Mouse (Mus musculus) lung, embryonic 14.5 days (tissue): ENCODE measurements at regions not wholly inside any gene's neighbourhood (a gene's known extent, or its start where the extent isn't known, plus 50 kb on each side); places are given as distances from the start of the nearest gene placed in this dataset.

Experiments used
- ATAC-seq: fragments of 200-750 bp; cut with Nextera tagmentation; 2 replicates; pipeline ENCODE4 v1.8.0; 2017; ENCODE audit warnings: mild to moderate bottlenecking, moderate TSS enrichment, moderate library complexity; ENCODE audit not compliant: insufficient read depth
- DNase-seq: peaks from one replicate; pipeline ENCODE4 v3.0.0-alpha.2; 2015
- H3K27ac ChIP-seq: fragments of 300-500 bp; sonication (generic); 2 replicates; pipeline ENCODE4 v1.5.1; 2014; ENCODE audit warnings: low read depth, mild to moderate bottlenecking, moderate library complexity
- H3K27me3 ChIP-seq: fragments of 300-500 bp; sonication (generic); 2 replicates; pipeline ENCODE4 v1.6.1; 2014; ENCODE audit warnings: low read length, control low read depth; ENCODE audit not compliant: insufficient read depth
- H3K36me3 ChIP-seq: fragments of 300-500 bp; sonication (generic); 2 replicates; pipeline ENCODE4 v1.6.1; 2014; ENCODE audit warnings: control low read depth; ENCODE audit not compliant: insufficient read depth
- H3K4me1 ChIP-seq: fragments of 300-500 bp; sonication (generic); 2 replicates; pipeline ENCODE4 v1.6.1; 2014; ENCODE audit warnings: antibody characterized with exemption, control low read depth; ENCODE audit not compliant: insufficient read depth
- H3K4me2 ChIP-seq: fragments of 300-500 bp; sonication (generic); 2 replicates; pipeline ENCODE4 v1.6.1; 2014; ENCODE audit warnings: mild to moderate bottlenecking
- H3K4me3 ChIP-seq: fragments of 300-500 bp; sonication (generic); 2 replicates; pipeline ENCODE4 v1.5.1; 2014; ENCODE audit warnings: low read depth, low read length
- H3K9ac ChIP-seq: fragments of 300-500 bp; sonication (generic); 2 replicates; pipeline ENCODE4 v1.6.1; 2014
- H3K9me3 ChIP-seq: fragments of 300-500 bp; sonication (generic); 2 replicates; pipeline ENCODE4 v1.6.1; 2016; ENCODE audit warnings: low read depth, low read length, control low read depth
- CTCF ChIP-seq: IDR thresholded peaks from 2 replicates; pipeline ENCODE4 v1.5.1; 2016; ENCODE audit warnings: antibody characterized with exemption, low read depth
- WGBS: fragments of 180-500 bp; shearing (Covaris S2); extraction: QIAGEN DNeasy Blood & Tissue Kit; methylation state at CpG from one replicate; pipeline ENCODE4 v1.1.7; 2014; 5-methylcytosine and 5-hydroxymethylcytosine counted together

DNA sequence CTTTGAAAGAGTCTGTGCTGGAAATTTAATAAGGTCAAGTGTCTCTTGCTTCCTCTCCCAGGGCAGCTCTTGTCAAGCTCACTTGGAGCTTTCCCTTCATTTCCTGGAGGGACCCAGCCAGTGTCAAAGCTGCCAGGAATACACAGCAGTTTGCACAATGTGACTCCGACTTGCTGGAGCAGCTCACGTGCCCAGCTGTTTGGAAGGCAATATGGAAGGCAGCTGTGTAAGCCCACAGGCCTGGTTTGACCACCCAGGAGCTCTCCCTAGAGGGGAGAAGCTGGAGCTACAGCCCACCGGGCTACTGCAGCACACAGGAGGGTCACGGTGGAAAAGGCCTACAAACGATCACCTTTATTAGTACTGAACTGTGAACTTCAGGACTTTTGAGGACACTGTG, 669.8 kb downstream of the Slc22a22 start:
- TF ChIP-seq CTCF, result peak; percentile 28
- WGBS, result 41% methylated on average over 5 of the region's 5 CpGs
- H3K36me3 ChIP-seq, result no peaks in the 10 kb centered on the region
- DNase-seq (peak; percentile 66), ATAC-seq (peak; percentile 88; the same call in 1 of the 2 replicates)
- H3K9me3 ChIP-seq, result no peaks in the 10 kb centered on the region
- no peak overlapping the region for H3K27ac ChIP-seq
- H3K27me3 ChIP-seq, result no peaks in the 10 kb centered on the region
- H3K4me3 ChIP-seq, result no peak overlapping the region
- no peak overlapping the region for H3K9ac ChIP-seq
- H3K4me1 ChIP-seq, result no peaks in the 10 kb centered on the region
- no peak overlapping the region for H3K4me2 ChIP-seq

DNA sequence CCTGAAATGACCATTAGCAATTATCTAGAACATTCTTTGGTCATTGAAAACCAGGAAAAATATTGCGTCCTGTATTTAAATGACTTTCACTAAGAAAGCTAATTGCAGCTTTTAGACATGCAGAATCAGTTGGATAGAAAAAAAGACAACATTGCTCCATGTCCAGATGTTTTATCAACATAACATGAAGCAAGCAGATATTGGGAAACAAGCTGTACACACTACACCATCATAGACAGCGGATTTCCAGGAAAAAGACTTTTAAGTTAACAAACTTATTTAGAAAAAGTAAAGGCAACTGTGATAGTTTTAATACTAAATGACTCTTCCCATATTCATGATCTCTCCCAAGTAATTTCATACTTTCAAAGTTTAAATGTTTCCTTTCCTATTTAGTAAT, 675.5 kb downstream of the Slc22a22 start:
- DNase-seq (no peak), ATAC-seq (no peak)
- TF ChIP-seq CTCF, result no peak
- Histone ChIP-seq H3K4me1 (no peaks in the 10 kb centered on the region), H3K27me3 (no peaks in the 10 kb centered on the region), H3K4me2 (no peak overlapping the region), H3K9me3 (no peaks in the 10 kb centered on the region), H3K4me3 (no peak overlapping the region), H3K36me3 (no peaks in the 10 kb centered on the region), H3K27ac (no peak overlapping the region), H3K9ac (no peak overlapping the region)
- WGBS, result 95% methylated on average over 2 of the region's 2 CpGs

GRCm38 (mm10) chr15:56775431-56775830, 702.0 kb downstream of the Slc22a22 start:
- Histone ChIP-seq H3K4me1 (no peaks in the 10 kb centered on the region), H3K27ac (no peak overlapping the region), H3K9me3 (no peaks in the 10 kb centered on the region), H3K9ac (no peak overlapping the region), H3K27me3 (no peaks in the 10 kb centered on the region), H3K4me2 (no peak overlapping the region), H3K4me3 (no peak overlapping the region), H3K36me3 (no peaks in the 10 kb centered on the region)
- no peak for TF ChIP-seq CTCF
- no peak for DNase-seq
- 62% methylated on average over 5 of the region's 5 CpGs for WGBS
- no peak for ATAC-seq

GRCm38 (mm10) chr15:56774648-56775393, 702.6 kb downstream of the Slc22a22 start:
- Histone ChIP-seq H3K4me3 (no peak overlapping the region), H3K4me2 (no peak overlapping the region), H3K27ac (no peak overlapping the region; the same call in 1 of the 2 replicates), H3K9ac (no peak overlapping the region), H3K27me3 (no peaks in the 10 kb centered on the region), H3K4me1 (no peaks in the 10 kb centered on the region), H3K9me3 (no peaks in the 10 kb centered on the region), H3K36me3 (no peaks in the 10 kb centered on the region)
- DNase-seq (peak; percentile 59), ATAC-seq (peak; percentile 82)
- 25% methylated on average over 9 of the region's 9 CpGs for WGBS
- no peak for TF ChIP-seq CTCF

GRCm38 (mm10) chr15:56766356-56766755, 711.1 kb downstream of the Slc22a22 start:
- WGBS, result 49% methylated on average over 6 of the region's 6 CpGs
- H3K9me3 ChIP-seq, result no peaks in the 10 kb centered on the region
- no peak overlapping the region for H3K4me2 ChIP-seq
- H3K27me3 ChIP-seq, result no peaks in the 10 kb centered on the region
- DNase-seq (no peak), ATAC-seq (no peak)
- H3K27ac ChIP-seq, result no peak overlapping the region
- H3K9ac ChIP-seq, result no peak overlapping the region
- no peak overlapping the region for H3K4me3 ChIP-seq
- no peaks in the 10 kb centered on the region for H3K4me1 ChIP-seq
- TF ChIP-seq CTCF, result no peak
- H3K36me3 ChIP-seq, result no peaks in the 10 kb centered on the region

DNA sequence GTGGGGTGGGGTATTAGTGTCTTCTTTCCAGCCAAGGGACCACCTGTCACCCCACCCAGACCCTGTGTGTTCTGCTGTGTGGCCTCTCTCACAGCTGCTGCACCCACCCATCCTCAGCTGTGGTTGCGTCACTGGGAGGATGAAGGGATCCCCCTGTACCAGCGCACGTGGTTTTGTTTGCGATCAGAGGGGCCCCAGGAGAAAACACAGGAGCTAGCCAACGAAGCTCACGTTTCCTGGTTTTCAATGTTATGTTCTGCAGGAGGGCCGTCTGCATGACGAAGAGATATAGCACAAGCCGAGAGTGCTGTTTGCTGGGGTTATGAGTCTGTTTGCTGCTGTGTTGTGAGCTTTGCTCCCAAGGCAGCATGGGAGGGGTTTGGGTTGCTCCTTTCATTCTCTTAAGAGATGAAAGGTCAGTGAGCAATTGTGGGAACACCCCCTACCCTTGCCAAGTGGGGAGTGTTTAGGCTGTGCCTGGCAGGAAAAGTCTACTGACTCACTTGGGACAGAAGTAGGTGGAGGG, 712.4 kb downstream of the Slc22a22 start:
- Histone ChIP-seq H3K9ac (no peak overlapping the region), H3K27ac (no peak overlapping the region), H3K27me3 (no peaks in the 10 kb centered on the region), H3K4me2 (no peak overlapping the region), H3K4me3 (no peak overlapping the region), H3K9me3 (no peaks in the 10 kb centered on the region), H3K36me3 (no peaks in the 10 kb centered on the region), H3K4me1 (no peaks in the 10 kb centered on the region)
- ATAC-seq, result peak; percentile 65; the same call in 1 of the 2 replicates
- TF ChIP-seq CTCF, result no peak
- whole genome bisulfite sequencing, result 28% methylated on average over 9 of the region's 9 CpGs
- no peak for DNase-seq

- Histone ChIP-seq H3K4me2 (no peak overlapping the region), H3K27ac (no peak overlapping the region), H3K27me3 (no peaks in the 10 kb centered on the region), H3K4me1 (no peaks in the 10 kb centered on the region), H3K36me3 (no peaks in the 10 kb centered on the region), H3K9ac (no peak overlapping the region), H3K9me3 (no peaks in the 10 kb centered on the region), H3K4me3 (no peak overlapping the region)
- WGBS, result 33% methylated on average over 5 of the region's 5 CpGs
- TF ChIP-seq CTCF, result no peak
- peak; percentile 24 for DNase-seq
- no peak; the same call in 1 of the 2 replicates for ATAC-seq
Measured at GRCm38 (mm10) chr15:56764019-56764418, 713.4 kb downstream of the Slc22a22 start.
